Mouse (Mus musculus): ENCODE measurements around the gene Cib4. TPM values are rescaled to one million over a fixed set of nuclear protein-coding genes. Genes with fewer than 3 reads are reported as not detected.

Gene Cib4
- polyA plus RNA-seq, 2 experiments = 0.20 TPM; not detected in 1

- DNase-seq (ENCODE audit: low spot score) = no peak
- H3K9me3 ChIP-seq (ENCODE audit: control insufficient read depth, low read length) = no peaks in the 10 kb centered on the region
- 82% methylated on average over 5 of the region's 5 CpGs for WGBS
- ATAC-seq (ENCODE audit: low FRiP score, low read depth) = no peak
- H3K36me3 ChIP-seq (ENCODE audit: control insufficient read depth, insufficient read depth, low read length) = no peaks in the 10 kb centered on the region
- H3K9ac ChIP-seq (ENCODE audit: low read depth, low read length, severe bottlenecking) = no peak overlapping the region
- TF ChIP-seq POLR2A (IDR thresholded peaks at IDR 0.05; ENCODE audit: borderline replicate concordance, extremely low read depth, insufficient read depth, insufficient read length) = no peak
- H3K27ac ChIP-seq (replicated peaks; ENCODE audit: low read depth, low read length) = no peak overlapping the region
- H3K27me3 ChIP-seq (ENCODE audit: control insufficient read depth, insufficient read depth, low read length) = 0 out of 2 replicates have a peak, but pooled peaks cover 1% of the 10 kb centered on the region
- H3K4me1 ChIP-seq (ENCODE audit: control insufficient read depth, insufficient read depth, low read length) = 0 out of 2 replicates have a peak, but pooled peaks cover 2% of the 10 kb centered on the region
- no peak overlapping the region for H3K4me3 ChIP-seq (replicated peaks; ENCODE audit: low read length)
- H3K4me2 ChIP-seq (replicated peaks; ENCODE audit: low read depth, low read length, severe bottlenecking) = no peak overlapping the region
Observed at GRCm38 (mm10) chr5:30472148-30472547, 73.5 kb downstream of the Cib4 start.

DNA sequence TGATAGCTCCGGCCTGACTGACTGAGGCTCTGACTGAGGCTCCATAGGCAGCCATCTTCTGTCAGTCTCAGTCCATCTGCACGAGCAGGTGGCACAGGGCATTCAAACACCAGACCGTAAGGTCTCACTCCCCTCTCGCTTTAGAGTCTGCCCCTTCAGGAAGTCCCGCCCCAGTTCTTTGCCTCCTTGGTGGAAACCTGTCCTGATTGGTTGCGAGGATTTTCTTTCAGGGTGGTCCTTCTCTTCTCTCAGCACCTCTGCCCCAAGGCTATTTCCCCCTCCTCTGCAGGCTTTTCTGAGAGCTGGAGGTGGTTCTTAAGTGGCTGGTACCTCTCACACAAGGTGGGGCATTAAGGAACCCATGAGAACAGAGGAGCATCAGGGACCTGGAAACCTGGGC, 75.2 kb downstream of the Cib4 start:
- Histone ChIP-seq H3K4me2 (replicated peaks; ENCODE audit: low read depth, low read length, severe bottlenecking) (no peak overlapping the region), H3K9me3 (ENCODE audit: control insufficient read depth, low read length) (no peaks in the 10 kb centered on the region), H3K27ac (replicated peaks; ENCODE audit: low read depth, low read length) (no peak overlapping the region), H3K4me1 (ENCODE audit: control insufficient read depth, insufficient read depth, low read length) (peaks cover 10% of the 10 kb centered on the region; the same call in 1 of the 2 replicates), H3K4me3 (replicated peaks; ENCODE audit: low read length) (no peak overlapping the region), H3K9ac (ENCODE audit: low read depth, low read length, severe bottlenecking) (no peak overlapping the region), H3K36me3 (ENCODE audit: control insufficient read depth, insufficient read depth, low read length) (no peaks in the 10 kb centered on the region), H3K27me3 (ENCODE audit: control insufficient read depth, insufficient read depth, low read length) (peaks cover 17% of the 10 kb centered on the region; the same call in 1 of the 2 replicates)
- WGBS = 45% methylated on average over 6 of the region's 6 CpGs
- DNase-seq (ENCODE audit: low spot score) (no peak), ATAC-seq (ENCODE audit: low FRiP score, low read depth) (no peak)
- no peak for TF ChIP-seq POLR2A (IDR thresholded peaks at IDR 0.05; ENCODE audit: borderline replicate concordance, extremely low read depth, insufficient read depth, insufficient read length)

DNA sequence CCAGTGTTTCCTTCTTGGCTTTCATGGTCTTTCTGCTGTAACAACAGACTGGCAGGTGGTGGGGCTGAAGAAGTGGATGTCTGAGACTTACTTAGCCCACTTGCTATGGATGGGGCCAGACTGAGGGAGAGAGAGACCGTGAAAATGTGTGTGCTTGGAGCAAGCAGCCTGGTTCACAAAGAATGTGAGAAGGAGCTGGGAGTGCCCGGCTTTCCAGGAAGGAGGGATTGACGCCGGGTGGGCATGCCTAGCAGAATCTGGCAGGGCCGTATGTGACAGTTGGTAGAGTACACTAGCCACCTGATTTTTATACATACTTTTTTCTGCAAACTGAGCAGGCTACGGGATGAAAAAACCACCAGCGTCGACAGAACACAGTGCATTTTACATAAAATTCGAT, 79.3 kb downstream of the Cib4 start:
- Histone ChIP-seq H3K4me3 (replicated peaks; ENCODE audit: low read length) (peak overlapping the region; percentile 2; the same call in 1 of the 2 replicates), H3K36me3 (ENCODE audit: control insufficient read depth, insufficient read depth, low read length) (no peaks in the 10 kb centered on the region), H3K9me3 (ENCODE audit: control insufficient read depth, low read length) (no peaks in the 10 kb centered on the region), H3K27ac (replicated peaks; ENCODE audit: low read depth, low read length) (no peak overlapping the region), H3K9ac (ENCODE audit: low read depth, low read length, severe bottlenecking) (no peak overlapping the region), H3K4me1 (ENCODE audit: control insufficient read depth, insufficient read depth, low read length) (peaks cover 13% of the 10 kb centered on the region; the same call in 1 of the 2 replicates), H3K27me3 (ENCODE audit: control insufficient read depth, insufficient read depth, low read length) (peaks cover 17% of the 10 kb centered on the region; the same call in 1 of the 2 replicates), H3K4me2 (replicated peaks; ENCODE audit: low read depth, low read length, severe bottlenecking) (peak overlapping the region; percentile 39)
- WGBS = 32% methylated on average over 9 of the region's 9 CpGs
- no peak for TF ChIP-seq POLR2A (IDR thresholded peaks at IDR 0.05; ENCODE audit: borderline replicate concordance, extremely low read depth, insufficient read depth, insufficient read length)
- ATAC-seq (ENCODE audit: low FRiP score, low read depth) (no peak), DNase-seq (ENCODE audit: low spot score) (no peak)

- Histone ChIP-seq H3K9me3 (ENCODE audit: control insufficient read depth, low read length) (no peaks in the 10 kb centered on the region), H3K27ac (replicated peaks; ENCODE audit: low read depth, low read length) (no peak within 1 kb of the TSS), H3K36me3 (ENCODE audit: control insufficient read depth, insufficient read depth, low read length) (no peaks in the 10 kb centered on the region), H3K4me3 (replicated peaks; ENCODE audit: low read length) (peak within 1 kb of the TSS; percentile 2; the same call in 1 of the 2 replicates), H3K4me2 (replicated peaks; ENCODE audit: low read depth, low read length, severe bottlenecking) (peak within 1 kb of the TSS; percentile 39), H3K9ac (ENCODE audit: low read depth, low read length, severe bottlenecking) (no peak within 1 kb of the TSS), H3K27me3 (ENCODE audit: control insufficient read depth, insufficient read depth, low read length) (peaks cover 17% of the 10 kb centered on the region; the same call in 1 of the 2 replicates), H3K4me1 (ENCODE audit: control insufficient read depth, insufficient read depth, low read length) (peaks cover 13% of the 10 kb centered on the region; the same call in 1 of the 2 replicates)
- TF ChIP-seq POLR2A (IDR thresholded peaks at IDR 0.05; ENCODE audit: borderline replicate concordance, extremely low read depth, insufficient read depth, insufficient read length) = no peak
- DNase-seq (ENCODE audit: low spot score) (no peak), ATAC-seq (ENCODE audit: low FRiP score, low read depth) (no peak)
- 19% methylated on average over 18 of the region's 21 CpGs for WGBS
Observed at GRCm38 (mm10) chr5:30465861-30466260, 79.8 kb downstream of the Cib4 start, which contains the start of gene 1700001C02Rik. Gene 1700001C02Rik, plus strand, starts transcription at chr5:30466047.

DNA sequence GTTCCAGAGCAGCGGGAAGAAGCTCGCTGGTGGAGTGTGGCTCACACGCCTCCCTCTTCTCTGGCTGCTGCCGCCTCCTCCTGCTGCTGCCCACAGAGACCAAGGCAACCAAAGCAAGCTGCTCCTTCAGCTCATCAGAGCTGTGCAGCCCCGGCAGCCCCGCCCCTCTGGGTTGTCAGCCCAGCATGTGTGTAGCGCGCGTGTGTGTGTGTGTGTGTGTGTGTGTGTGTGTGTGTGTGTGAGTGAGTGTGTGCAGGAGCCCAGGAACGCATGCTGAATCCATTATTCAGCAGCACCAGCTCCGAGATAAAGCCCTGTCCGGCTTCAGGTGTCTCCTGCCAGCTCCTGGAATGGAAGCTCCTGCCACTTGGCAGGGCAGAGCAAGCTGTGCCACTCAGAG, 83.8 kb downstream of the Cib4 start, which contains the start of gene Otof:
TSS of gene Otof (minus strand) at position 112 of the 400 bp plus-strand sequence.
- Histone ChIP-seq H3K9me3 (ENCODE audit: control insufficient read depth, low read length) (no peaks in the 10 kb centered on the region), H3K4me3 (replicated peaks; ENCODE audit: low read length) (no peak within 1 kb of the TSS), H3K36me3 (ENCODE audit: control insufficient read depth, insufficient read depth, low read length) (no peaks in the 10 kb centered on the region), H3K27me3 (ENCODE audit: control insufficient read depth, insufficient read depth, low read length) (peaks cover 13% of the 10 kb centered on the region; the same call in 1 of the 2 replicates), H3K4me2 (replicated peaks; ENCODE audit: low read depth, low read length, severe bottlenecking) (no peak within 1 kb of the TSS), H3K27ac (replicated peaks; ENCODE audit: low read depth, low read length) (no peak within 1 kb of the TSS), H3K9ac (ENCODE audit: low read depth, low read length, severe bottlenecking) (no peak within 1 kb of the TSS), H3K4me1 (ENCODE audit: control insufficient read depth, insufficient read depth, low read length) (peaks cover 16% of the 10 kb centered on the region; the same call in 1 of the 2 replicates)
- TF ChIP-seq POLR2A (IDR thresholded peaks at IDR 0.05; ENCODE audit: borderline replicate concordance, extremely low read depth, insufficient read depth, insufficient read length) = no peak
- DNase-seq (ENCODE audit: low spot score) = peak; percentile 26
- 14% methylated on average over 11 of the region's 12 CpGs for WGBS
- 0 out of 2 replicates have a peak, but pooled peaks have one; percentile 30 for ATAC-seq (ENCODE audit: low FRiP score, low read depth)
